Mouse (Mus musculus) ES-E14 (cell line): Measurements from ENCODE around the gene Mesd. TPM values are rescaled to one million over a fixed set of nuclear protein-coding genes. Genes with fewer than 3 reads are reported as not detected.

Experiments
- DNase-seq: peaks from one replicate; pipeline ENCODE4 v3.0.0-alpha.2; 2013; ENCODE audit warnings: low read depth, low spot score
- H3K27ac ChIP-seq: 2 replicates; pipeline ENCODE4 v1.5.1; 2012; ENCODE audit warnings: low read depth, mild to moderate bottlenecking, low read length, moderate library complexity, mixed read lengths; ENCODE audit not compliant: poor library complexity, insufficient read depth, severe bottlenecking
- H3K36me3 ChIP-seq: 2 replicates; pipeline ENCODE4 v1.6.1; 2012; ENCODE audit warnings: mild to moderate bottlenecking, low read length, moderate library complexity, mixed read lengths; ENCODE audit not compliant: control insufficient read depth, poor library complexity, insufficient read depth, severe bottlenecking
- H3K4me1 ChIP-seq, 2 experiments: fragments of 150-350 bp in 1 of 2; sonication (generic) in 1 of 2; 2 replicates each; pipeline ENCODE4 v1.6.1; 2012; ENCODE audit warnings: low read length in 2 of 2, mild to moderate bottlenecking in 1 of 2, mixed read lengths in 1 of 2; ENCODE audit not compliant: control insufficient read depth in 2 of 2, insufficient read depth in 2 of 2, poor library complexity in 1 of 2
- H3K4me3 ChIP-seq, 2 experiments: fragments of 150-350 bp in 1 of 2; sonication (generic) in 1 of 2; 2 replicates each; pipeline ENCODE4 v1.5.1; 2012; ENCODE audit warnings: low read length in 2 of 2, low read depth in 1 of 2, mild to moderate bottlenecking in 1 of 2, mixed read lengths in 1 of 2; ENCODE audit not compliant: insufficient read depth in 1 of 2, poor library complexity in 1 of 2, severe bottlenecking in 1 of 2
- H3K9ac ChIP-seq: 2 replicates; pipeline ENCODE4 v1.6.1; 2012; ENCODE audit warnings: low read depth, mild to moderate bottlenecking, low read length, mixed read lengths; ENCODE audit not compliant: poor library complexity, insufficient read depth, severe bottlenecking
- H3K9me3 ChIP-seq: fragments of 150-350 bp; sonication (generic); 2 replicates; pipeline ENCODE4 v1.6.1; 2012; ENCODE audit warnings: low read depth, mild to moderate bottlenecking, low read length; ENCODE audit not compliant: control insufficient read depth, insufficient read depth
- CHD2 ChIP-seq: IDR thresholded peaks from 2 replicates; pipeline ENCODE4 v1.6.1; 2014; ENCODE audit warnings: mild to moderate bottlenecking, low read depth, low read length, inconsistent platforms
- HCFC1 ChIP-seq: IDR thresholded peaks from 2 replicates; pipeline ENCODE4 v1.6.1; 2012; ENCODE audit warnings: low read length, inconsistent platforms, borderline replicate concordance; ENCODE audit not compliant: insufficient read depth
- MAFK ChIP-seq: IDR thresholded peaks from 2 replicates; pipeline ENCODE4 v1.6.1; 2014; ENCODE audit warnings: mild to moderate bottlenecking, low read depth, low read length, inconsistent platforms; ENCODE audit not compliant: insufficient read depth
- ZC3H11A ChIP-seq: IDR thresholded peaks from 2 replicates; pipeline ENCODE4 v1.6.1; 2012; ENCODE audit warnings: low read depth, mild to moderate bottlenecking, inconsistent platforms, low read length, borderline replicate concordance
- ZNF384 ChIP-seq: IDR thresholded peaks from 2 replicates; pipeline ENCODE4 v1.6.1; 2012; ENCODE audit warnings: low read depth, low read length, inconsistent platforms
- in situ Hi-C, 2 experiments: fragments of 600-800 bp; cut with MboI; formaldehyde crosslinking; loops; one replicate each; pipeline ENCODE4 v1.15.1; 2025; ENCODE audit warnings: low sequenced_read_pairs in 2 of 2, inconsistent platforms in 1 of 2; ENCODE audit not compliant: unreplicated experiment in 2 of 2
- total RNA-seq: library from RNA; depleted of rRNA; stranded (reverse); fragments of 300-350 nt; gene quantifications from 2 replicates; pipeline ENCODE4 v1.2.3, GENCODE M21; 2012

Gene Mesd
- total RNA-seq, 1 experiment: 142 TPM

- no peak for DNase-seq
Observed at GRCm38 (mm10) chr7:83844807-83845206, 39.5 kb upstream of the Mesd start.

GRCm38 (mm10) chr7:83847187-83848075 lies 36.8 kb upstream of the Mesd start:
- Histone ChIP-seq H3K27ac (no peak overlapping the region), H3K36me3 (no peaks in the 10 kb centered on the region), H3K9ac (no peak overlapping the region), H3K4me1 (no peaks in the 10 kb centered on the region), H3K4me3 (no peak overlapping the region), H3K9me3 (no peaks in the 10 kb centered on the region)
- in situ Hi-C loops: no loop called here
- no peak for DNase-seq
- no peak for TF ChIP-seq ZC3H11A
- no peak for TF ChIP-seq MAFK
- TF ChIP-seq CHD2: no peak
- TF ChIP-seq HCFC1: no peak

More at GRCm38 (mm10) chr7:83844807-83845206, 39.5 kb upstream of the Mesd start:
- H3K36me3 ChIP-seq: no peaks in the 10 kb centered on the region
- no peaks in the 10 kb centered on the region for H3K4me1 ChIP-seq
- in situ Hi-C loops: no loop called here
- H3K27ac ChIP-seq: no peak overlapping the region
- H3K4me3 ChIP-seq: no peak overlapping the region
- TF ChIP-seq ZC3H11A (no peak), MAFK (no peak), ZNF384 (no peak), CHD2 (no peak), HCFC1 (no peak)
- H3K9me3 ChIP-seq: no peaks in the 10 kb centered on the region
- no peak overlapping the region for H3K9ac ChIP-seq

GRCm38 (mm10) chr7:83851569-83852380 lies 32.5 kb upstream of the Mesd start:
- Histone ChIP-seq H3K4me1 (peaks cover 0 to 3% of the 10 kb centered on the region in 2 experiments; a peak in 2 of 4 replicates), H3K27ac (no peak overlapping the region), H3K4me3 (no peak overlapping the region), H3K9me3 (no peaks in the 10 kb centered on the region), H3K9ac (no peak overlapping the region), H3K36me3 (no peaks in the 10 kb centered on the region)
- no peak for DNase-seq
- in situ Hi-C loops: no loop called here
- TF ChIP-seq ZNF384: no peak
- TF ChIP-seq ZC3H11A: no peak
- no peak for TF ChIP-seq HCFC1
- TF ChIP-seq CHD2: no peak
- TF ChIP-seq MAFK: no peak

- Histone ChIP-seq H3K4me1 (peaks cover 0 to 6% of the 10 kb centered on the region in 2 experiments; a peak in 2 of 4 replicates), H3K9me3 (no peaks in the 10 kb centered on the region), H3K27ac (no peak overlapping the region), H3K36me3 (no peaks in the 10 kb centered on the region), H3K4me3 (no peak overlapping the region), H3K9ac (no peak overlapping the region)
- in situ Hi-C loops: no loop called here
- no peak for DNase-seq
- no peak for TF ChIP-seq HCFC1
- TF ChIP-seq ZNF384: no peak
- TF ChIP-seq MAFK: no peak
- TF ChIP-seq ZC3H11A: no peak
- TF ChIP-seq CHD2: no peak
Observed at GRCm38 (mm10) chr7:83852381-83853380, 31.6 kb upstream of the Mesd start.
